Mouse (Mus musculus) gastrocnemius, adult 2 months (tissue): ENCODE data around the gene Mrc2. TPM values are rescaled to one million over a fixed set of nuclear protein-coding genes. Genes with fewer than 3 reads are reported as not detected.

Source experiments
- DNase-seq: peaks from one replicate; pipeline ENCODE4 v3.0.0; 2022
- H3K27ac ChIP-seq: fragments of 200-600 bp; 2 replicates; pipeline ENCODE4 v1.8.1; 2022; ENCODE audit warnings: mild to moderate bottlenecking
- H3K4me3 ChIP-seq: fragments of 200-600 bp; 2 replicates; pipeline ENCODE4 v1.8.1; 2022; ENCODE audit warnings: mild to moderate bottlenecking, moderate library complexity
- CTCF ChIP-seq: fragments of 200-600 bp; IDR thresholded peaks from 2 replicates; pipeline ENCODE4 v1.8.1; 2022; ENCODE audit warnings: antibody characterized with exemption, mild to moderate bottlenecking, moderate library complexity
- intact Hi-C: fragments of 180-260 bp; cut with DNase I; formaldehyde crosslinking; loops from one replicate; pipeline ENCODE4 v1.15.1; 2025
- total RNA-seq, 2 experiments: library from RNA; stranded (reverse); gene quantifications; 2 replicates each; pipeline ENCODE4 v1.2.3; 2021

Mrc2 gene
- total RNA-seq, 2 experiments from 2014 or later, result 5.9 to 17.6 TPM

DNA sequence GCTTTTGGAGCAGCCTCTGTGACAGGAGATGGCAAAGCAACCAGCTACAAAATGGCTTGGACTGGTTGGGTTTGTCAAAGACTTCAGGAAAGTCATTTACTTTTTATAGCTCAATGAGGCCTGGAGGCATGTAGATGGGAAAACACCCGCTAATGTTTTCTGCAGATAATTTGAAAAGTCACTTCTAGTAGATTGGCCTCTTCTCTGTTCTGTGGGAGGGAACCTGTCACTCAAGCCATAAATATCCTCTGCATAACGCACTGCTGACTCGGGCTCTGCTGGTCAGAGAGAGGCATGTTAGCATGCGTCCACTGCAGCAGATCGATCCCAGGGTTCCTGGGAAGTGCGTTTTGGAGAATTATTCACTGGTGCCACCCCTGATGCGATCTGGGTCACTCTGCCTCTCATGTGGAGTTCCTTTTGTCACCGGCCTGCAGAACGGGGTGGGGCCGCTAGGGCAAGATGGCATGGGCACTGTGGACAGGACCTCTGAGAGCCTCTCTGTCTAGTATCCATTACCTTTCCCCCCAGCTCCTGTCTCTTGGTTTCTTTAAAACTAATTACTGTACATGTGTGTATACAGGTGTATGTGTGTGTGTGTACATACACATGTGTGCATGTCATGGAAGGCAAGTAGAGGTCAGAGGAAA lies 82.2 kb downstream of the Mrc2 start:
- no peak for TF ChIP-seq CTCF
- Histone ChIP-seq H3K27ac (no peak overlapping the region), H3K4me3 (no peak overlapping the region)
- intact Hi-C loops, result loop anchor here (5.0 kb wide), 1 partner anchor 88 kb away; no protein-coding TSS in a partner anchor
- DNase-seq, result no peak

DNA sequence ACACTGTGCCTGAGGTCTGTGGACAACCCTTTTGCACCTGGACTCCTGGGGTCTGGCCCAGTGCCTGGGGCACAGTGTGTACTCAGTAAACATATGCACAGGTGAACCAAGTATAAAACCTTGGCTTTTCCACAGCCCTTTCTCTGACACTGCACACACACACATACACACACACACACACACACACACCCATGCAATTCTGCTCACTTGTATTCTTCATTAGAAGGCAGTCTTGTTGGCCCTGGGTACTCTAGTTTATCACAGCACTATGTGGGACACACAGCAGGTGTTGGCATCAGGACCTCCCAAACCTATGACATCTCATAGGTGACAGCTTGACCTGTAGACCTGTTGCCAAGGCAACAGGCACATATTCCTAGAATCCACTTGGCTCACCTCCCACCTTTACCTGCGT lies 83.4 kb downstream of the Mrc2 start:
- no peak for DNase-seq
- no peak overlapping the region for H3K27ac ChIP-seq
- no peak overlapping the region for H3K4me3 ChIP-seq
- intact Hi-C loops, result no loop called here
- no peak for TF ChIP-seq CTCF

DNA sequence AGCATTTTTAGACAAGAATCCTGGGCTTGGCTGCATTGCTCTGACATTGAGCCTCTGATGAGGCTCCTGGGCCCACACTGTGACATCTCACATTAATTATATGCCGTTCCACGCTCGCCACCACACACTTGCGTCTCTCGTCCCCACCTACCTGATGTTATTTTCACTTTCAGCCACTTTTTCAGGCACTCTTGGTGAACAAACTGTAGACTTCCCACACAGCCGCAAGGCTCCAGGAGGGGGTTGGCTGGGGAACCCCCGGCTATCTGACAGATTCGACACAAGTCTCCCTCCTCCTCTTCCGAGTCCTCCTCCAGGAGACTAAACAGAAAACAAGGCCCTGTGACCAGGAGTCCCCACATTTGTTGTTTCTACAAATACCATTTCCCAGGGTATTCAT lies 92.8 kb downstream of the Mrc2 start:
- H3K27ac ChIP-seq, result no peak overlapping the region
- no peak for TF ChIP-seq CTCF
- no peak for DNase-seq
- H3K4me3 ChIP-seq, result no peak overlapping the region
- intact Hi-C loops, result no loop called here

DNA sequence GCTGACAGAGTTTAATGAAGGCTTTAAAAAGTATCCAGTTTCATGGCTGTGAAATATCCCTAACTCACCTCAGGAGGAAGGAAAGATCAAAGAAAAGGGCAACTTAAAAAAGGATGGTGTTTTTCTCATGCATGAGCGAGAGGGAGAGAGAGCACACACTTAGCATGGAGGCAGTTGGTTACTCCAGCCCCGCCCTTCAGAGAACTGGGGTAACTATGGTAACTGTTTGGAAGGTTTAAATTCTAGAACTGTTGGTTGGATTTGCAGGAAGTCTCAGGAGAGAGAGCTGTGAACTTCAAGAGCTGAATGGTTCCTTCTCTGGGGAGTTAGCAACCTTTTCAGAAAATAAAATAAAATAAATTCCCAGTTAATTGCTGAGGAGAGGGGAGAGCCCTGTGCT lies 96.2 kb downstream of the Mrc2 start:
- TF ChIP-seq CTCF, result no peak
- intact Hi-C loops, result no loop called here
- Histone ChIP-seq H3K4me3 (no peak overlapping the region), H3K27ac (no peak overlapping the region)
- no peak for DNase-seq

DNA sequence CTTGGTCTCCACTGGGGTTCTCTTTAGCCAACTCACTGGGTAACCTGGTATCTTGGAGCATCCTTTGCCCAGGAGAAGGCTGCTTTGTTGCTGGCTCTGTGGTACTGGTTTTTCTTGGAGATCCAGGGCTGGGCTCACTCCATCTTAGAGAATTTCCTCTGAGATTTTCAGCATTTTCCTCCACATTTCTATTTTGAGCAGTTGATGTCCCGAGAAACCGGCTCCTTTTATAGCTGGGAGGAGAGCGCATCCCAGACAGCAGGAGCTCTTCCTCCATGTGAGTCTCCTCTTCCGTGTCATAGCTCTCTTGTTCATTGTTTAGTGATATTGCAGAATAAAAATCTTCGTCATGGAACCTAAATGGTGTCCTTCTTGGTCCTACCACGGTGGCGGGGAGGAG lies 97.8 kb downstream of the Mrc2 start:
- Histone ChIP-seq H3K27ac (no peak overlapping the region), H3K4me3 (no peak overlapping the region)
- intact Hi-C loops, result no loop called here
- DNase-seq, result no peak
- TF ChIP-seq CTCF, result no peak

Other genes starting within 250 kb of the Mrc2 start
- not detected for gene Efcab3, start 229.1 kb upstream of the Mrc2 start, total RNA-seq
- 1 to 10 TPM; 7.8 to 8.4 TPM for gene Mettl2, start 166.2 kb upstream of the Mrc2 start, total RNA-seq
- not detected for gene Gm10842, start 145.8 kb upstream of the Mrc2 start, total RNA-seq
- gene Tlk2, start 113.8 kb upstream of the Mrc2 start, total RNA-seq, result 10 to 100 TPM; 42.1 to 44.7 TPM
- gene March10, start 164.1 kb downstream of the Mrc2 start, total RNA-seq, result not detected